Comparison of ENCODE assay signal across 26 mouse cellular contexts in the genomic region with DNA sequence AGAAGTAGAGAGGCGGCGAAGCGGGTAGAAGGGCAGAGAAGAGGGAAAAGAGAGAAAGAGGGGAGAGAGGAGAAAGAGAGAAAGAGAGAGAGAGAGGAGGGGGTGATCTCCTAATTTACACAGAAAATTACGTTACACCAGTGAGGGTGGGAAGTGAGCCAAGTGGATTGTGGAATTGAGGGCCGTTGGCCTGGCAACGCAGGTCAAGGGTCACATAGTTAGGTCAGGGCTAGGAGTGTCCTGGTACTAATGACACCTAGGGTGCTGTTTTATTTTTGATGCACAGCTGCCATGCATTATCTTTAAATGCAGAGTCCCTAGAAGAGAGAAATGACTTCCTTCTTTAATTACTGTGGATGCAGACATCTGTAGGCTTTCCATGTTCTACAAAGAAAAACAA.
DNase-seq lines count a peak whose midpoint lies in the region; ATAC-seq lines count a peak whose summit lies in the region.
"Had no signal": no experiment of that assay in that cellular context is flagged by ENCODE, and none has a peak within 500 bp of the region (broad histone marks: within the 10 kb centered on the region; RNA-seq: fewer than 3 reads in every experiment).

No protein-coding gene starts in this region.

- WGBS in hindbrain, embryonic 10.5 days, result 62% methylated on average over 6 of the region's 6 CpGs
- 57% methylated on average over 6 of the region's 6 CpGs for WGBS in hindbrain, embryonic 12.5 days

- H3K27ac ChIP-seq in hindbrain, embryonic 10.5 days, result no peak overlapping the region
- H3K27ac ChIP-seq in hindbrain, embryonic 12.5 days, result no peak overlapping the region
- H3K27ac ChIP-seq: forebrain, embryonic 10.5 days; forebrain, embryonic 13.5 days; heart, adult 2 months; heart, embryonic 10.5 days; heart, embryonic 13.5 days; hindbrain, embryonic 14.5 days; hindbrain, postnatal 0 days had no signal

- peaks cover 7% of the 10 kb centered on the region for H3K4me1 ChIP-seq in hindbrain, embryonic 10.5 days (replicated peaks)
- no peaks in the 10 kb centered on the region for H3K4me1 ChIP-seq in hindbrain, embryonic 12.5 days
- H3K4me1 ChIP-seq: forebrain, embryonic 13.5 days; heart, embryonic 10.5 days had no signal

- H3K9me3 ChIP-seq in hindbrain, embryonic 10.5 days, result no peaks in the 10 kb centered on the region
- no peaks in the 10 kb centered on the region for H3K9me3 ChIP-seq in hindbrain, embryonic 12.5 days (replicated peaks)
- H3K9me3 ChIP-seq: forebrain, embryonic 10.5 days; forebrain, embryonic 13.5 days; heart, embryonic 10.5 days; heart, embryonic 13.5 days had no signal

- H3K4me2 ChIP-seq in hindbrain, embryonic 12.5 days (replicated peaks), result no peak overlapping the region
- H3K4me2 ChIP-seq: forebrain, embryonic 13.5 days; heart, embryonic 13.5 days; hindbrain, embryonic 14.5 days had no signal

- H3K36me3 ChIP-seq in hindbrain, embryonic 10.5 days, result no peaks in the 10 kb centered on the region
- H3K36me3 ChIP-seq in hindbrain, embryonic 12.5 days, result no peaks in the 10 kb centered on the region
- H3K36me3 ChIP-seq: forebrain, embryonic 10.5 days; heart, embryonic 10.5 days; heart, embryonic 13.5 days had no signal

- H3K9ac ChIP-seq in hindbrain, embryonic 12.5 days, result no peak overlapping the region
- H3K9ac ChIP-seq: forebrain, embryonic 13.5 days; heart, embryonic 13.5 days; hindbrain, embryonic 14.5 days had no signal

- no peak for ATAC-seq in hindbrain, embryonic 12.5 days (ENCODE audit: low FRiP score)
- ATAC-seq: CD4-positive, CD25-positive, alpha-beta regulatory T cell, adult 4 months; forebrain, embryonic 13.5 days; forebrain, embryonic 16.5 days; hindbrain, postnatal 0 days; inflammation-experienced regulatory T-cells, adult 6 months; intestine, embryonic 16.5 days had no signal

- peak; percentile 17 for DNase-seq in hindbrain, embryonic 10.5 days (ENCODE audit: low spot score)
- DNase-seq in retina, postnatal 1 day, result peak; percentile 35
- no peak for DNase-seq in retina, embryonic 14.5 days (ENCODE audit: low spot score)
- DNase-seq in embryo, embryonic 9.5 days (ENCODE audit: extremely low spot score), result peak; percentile 33
- no peak for DNase-seq in lung, postnatal 10 days
- DNase-seq: adrenal gland, adult 2 months; adrenal gland, postnatal 25 days; cerebellum, adult 11-12 months; cerebellum, adult 8-10 months; cerebellum, postnatal 10 days; cerebellum, postnatal 36 days; gastrocnemius, postnatal 10 days; gastrocnemius, postnatal 36 days; heart, adult 2 months; heart, postnatal 14 days had no signal

- no peak overlapping the region for H3K4me3 ChIP-seq in hindbrain, embryonic 10.5 days
- no peak overlapping the region for H3K4me3 ChIP-seq in hindbrain, embryonic 12.5 days
- H3K4me3 ChIP-seq: forebrain, embryonic 10.5 days; forebrain, embryonic 13.5 days; heart, adult 2 months; heart, embryonic 10.5 days; heart, embryonic 13.5 days had no signal

- no peaks in the 10 kb centered on the region for H3K27me3 ChIP-seq in hindbrain, embryonic 10.5 days (ENCODE audit: insufficient read depth, poor library complexity, severe bottlenecking)
- H3K27me3 ChIP-seq in hindbrain, embryonic 12.5 days, result no peaks in the 10 kb centered on the region
- H3K27me3 ChIP-seq: forebrain, embryonic 13.5 days; heart, embryonic 13.5 days had no signal

Comparison
In these comparisons a context has a peak if more than half of its experiments do, and no peak if none do; other contexts are left out.
1. DNase-seq: peak in hindbrain, embryonic 10.5 days (single experiment), retina, postnatal 1 day (single experiment) and embryo, embryonic 9.5 days (single experiment); none in retina, embryonic 14.5 days (single experiment) and lung, postnatal 10 days (single experiment).